Comparison of ENCODE assay signal across 19 mouse cellular contexts in the genomic region with DNA sequence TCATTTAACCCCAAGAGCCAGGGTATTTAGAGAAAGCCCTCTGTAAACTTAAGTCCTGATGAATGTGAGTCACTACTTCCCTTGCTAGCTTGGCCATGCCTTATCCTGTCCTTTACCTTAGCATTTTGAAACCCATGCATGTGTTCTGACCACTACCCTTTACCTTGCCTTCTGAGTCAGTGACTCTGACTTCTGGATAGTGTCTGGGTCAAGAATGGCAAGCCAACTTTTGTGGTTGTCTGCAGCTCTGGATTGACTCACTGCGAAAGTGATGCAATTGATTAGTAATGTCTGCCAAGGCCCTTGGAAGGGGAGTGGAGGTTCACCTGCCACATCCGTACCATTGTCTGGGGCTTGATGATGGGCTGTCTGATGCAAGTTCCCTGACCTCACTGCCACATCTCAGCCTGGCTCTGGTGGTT. TPM values are rescaled to one million over a fixed set of nuclear protein-coding genes. Genes with fewer than 3 reads are reported as not detected.
DNase-seq lines count a peak whose midpoint lies in the region.
"Had no signal": no experiment of that assay in that cellular context is flagged by ENCODE, and none has a peak within 500 bp of the region (broad histone marks: within the 10 kb centered on the region; RNA-seq: fewer than 3 reads in every experiment).

No protein-coding gene starts in this region.

- DNase-seq in adrenal gland, adult 8-10 months: peak; percentile 58
- no peak for DNase-seq in adrenal gland, postnatal 10 days
- DNase-seq in 3T3-L1 (ENCODE audit: low read depth, low spot score) (peak; percentile 98), NIH3T3 (ENCODE audit: low read depth) (peak; percentile 80)
- peak; percentile 46 for DNase-seq in induced T-regulatory cell, adult 2 months (ENCODE audit: low read depth)
- DNase-seq in urinary bladder, postnatal 4 days (ENCODE audit: low spot score in 2 of 2): no peak
- no peak for DNase-seq in spleen, postnatal 10 days (ENCODE audit: low spot score in 2 of 2)
- no peak for DNase-seq in urinary bladder, adult 2 months (ENCODE audit: low spot score)
- DNase-seq: cerebellum, adult 8-10 months; heart, adult 11 months; kidney, adult 9 months; lung, embryonic 14.5 days; midbrain, embryonic 14.5 days; retina, postnatal 1 day; right cerebral cortex, postnatal 4 days had no signal

RNA-seq across cellular contexts. Expression of a gene that starts 18.4 kb away (rescaled TPM):
- 1 to 10 TPM; 4.0 to 6.3 (median 4.9) TPM for total RNA-seq in adrenal gland, adult 8-10 months (2022)
- 1 to 10 TPM; 8.9 to 9.2 TPM for total RNA-seq in adrenal gland, postnatal 10 days (2021)
- 7.4 and 8.1 TPM in 2 replicates for polyA plus RNA-seq in urinary bladder, adult 2 months (2012; rRNA removed)

RNA-seq across cellular contexts. Expression of a gene that starts 43.1 kb away (rescaled TPM):
- 100 to 1,000 TPM in 3 of 4 experiments, 10 to 100 TPM in 1; 86.5 to 139 (median 135) TPM for total RNA-seq in adrenal gland, adult 8-10 months (2022)
- 100 to 1,000 TPM in 1 of 2 experiments, 10 to 100 TPM in 1; 82.9 to 103 TPM for total RNA-seq in adrenal gland, postnatal 10 days (2021)
- 47.3 and 48.4 TPM in 2 replicates for polyA plus RNA-seq in urinary bladder, adult 2 months (2012; rRNA removed)

RNA-seq across cellular contexts. Expression of a gene that starts 46.2 kb away (rescaled TPM):
- 1 to 10 TPM in 2 of 4 experiments, not detected in 2; 1.3 to 1.6 TPM for total RNA-seq in adrenal gland, adult 8-10 months (2022)
- under 1 TPM in 1 of 2 experiments, not detected in 1; 0.06 TPM for total RNA-seq in adrenal gland, postnatal 10 days (2021)
- polyA plus RNA-seq in urinary bladder, adult 2 months (2012; rRNA removed): 0.18 and 0.19 TPM in 2 replicates
- total RNA-seq: gastrocnemius, adult 18-20 months; heart, postnatal 25 days; left cerebral cortex, adult 2 months had no signal
- polyA plus RNA-seq: cortical plate, adult 2 months had no signal

RNA-seq across cellular contexts. Expression of a gene that starts 51.4 kb away (rescaled TPM):
- total RNA-seq in adrenal gland, adult 8-10 months (2022): 10 to 100 TPM in 2 of 4 experiments, 1 to 10 TPM in 2; 7.6 to 12.1 (median 10.1) TPM
- 1 to 10 TPM; 4.9 to 7.4 TPM for total RNA-seq in adrenal gland, postnatal 10 days (2021)
- 10.2 and 12.5 TPM in 2 replicates for polyA plus RNA-seq in urinary bladder, adult 2 months (2012; rRNA removed)

Comparison
In these comparisons a context has a peak if more than half of its experiments do, and no peak if none do; other contexts are left out.
1. DNase-seq: peak in adrenal gland, adult 8-10 months (single experiment), 3T3-L1 (single experiment), NIH3T3 (single experiment) and induced T-regulatory cell, adult 2 months (single experiment); none in adrenal gland, postnatal 10 days (single experiment), urinary bladder, postnatal 4 days (0 of 2), spleen, postnatal 10 days (0 of 2) and urinary bladder, adult 2 months (single experiment).